Mouse (Mus musculus) forebrain, embryonic 11.5 days (tissue): ENCODE results near the gene 1700015G11Rik. TPM values are rescaled to one million over a fixed set of nuclear protein-coding genes. Genes with fewer than 3 reads are reported as not detected.

Source experiments
- polyA plus RNA-seq: library from polyadenylated mRNA; unstranded; fragments of >200 nt; fragmentation: Nextera tagmentation; extraction: Ambion mirVana; gene quantifications from 2 replicates; pipeline ENCODE4 v1.2.1, GENCODE M21; 2014

Gene 1700015G11Rik
- polyA plus RNA-seq, 1 experiment from 2014 or later = not detected

Other genes starting within 250 kb of the 1700015G11Rik start
- 33.3 and 34.0 TPM in 2 replicates for gene Gas2, start 153.7 kb downstream of the 1700015G11Rik start, polyA plus RNA-seq
- gene Fancf, start 153.5 kb downstream of the 1700015G11Rik start, polyA plus RNA-seq = 15.5 and 15.7 TPM in 2 replicates
- 16.3 and 16.7 TPM in 2 replicates for gene Svip, start 9.7 kb downstream of the 1700015G11Rik start, polyA plus RNA-seq